Mouse (Mus musculus) c-Kit-positive CD71-negative TER-119-negative erythroid progenitor cells, embryonic 14.5 days (primary cell): ENCODE data around the gene Pcbp1.
"Not testable (repeated sequence)": the region's sequence is repeated elsewhere in the genome, so short reads cannot be mapped to it uniquely, and the experiment has no call there.

Source experiments
- DNase-seq: peaks from one replicate; pipeline ENCODE4 v3.0.0-alpha.2; 2013; ENCODE audit warnings: low read depth

The Pcbp1 gene

GRCm38 (mm10) chr6:86493469-86494263, 32.5 kb downstream of the Pcbp1 start:
- no peak for DNase-seq

GRCm38 (mm10) chr6:86490413-86490812, 35.7 kb downstream of the Pcbp1 start:
- not testable (repeated sequence) for DNase-seq

GRCm38 (mm10) chr6:86489945-86490344, 36.2 kb downstream of the Pcbp1 start:
- DNase-seq = no peak

- DNase-seq = no peak
These were observed 38.0 kb downstream of the Pcbp1 start for GRCm38 (mm10) chr6:86488149-86488485.

- peak; percentile 79 for DNase-seq
These were observed 38.6 kb downstream of the Pcbp1 start for GRCm38 (mm10) chr6:86487358-86488148.

GRCm38 (mm10) chr6:86485943-86486640, 40.0 kb downstream of the Pcbp1 start:
- no peak for DNase-seq

GRCm38 (mm10) chr6:86481871-86482270, 44.2 kb downstream of the Pcbp1 start:
- DNase-seq = no peak

- DNase-seq = no peak
These were observed 45.8 kb downstream of the Pcbp1 start for GRCm38 (mm10) chr6:86480189-86480831.

GRCm38 (mm10) chr6:86479816-86480188, 46.3 kb downstream of the Pcbp1 start:
- no peak for DNase-seq

GRCm38 (mm10) chr6:86479311-86479710, 46.8 kb downstream of the Pcbp1 start:
- DNase-seq = no peak

GRCm38 (mm10) chr6:86476931-86477330, 49.2 kb downstream of the Pcbp1 start:
- no peak for DNase-seq

GRCm38 (mm10) chr6:86475462-86476167, 50.5 kb downstream of the Pcbp1 start:
- no peak for DNase-seq

GRCm38 (mm10) chr6:86474646-86475181, 51.4 kb downstream of the Pcbp1 start:
- no peak for DNase-seq
